Mouse (Mus musculus) liver, postnatal 0 days (tissue): ENCODE results near the gene Gm49387.

Experiments
- CTCF ChIP-seq: sonication (generic); IDR thresholded peaks from 2 replicates; pipeline ENCODE4 v1.5.1; 2016; ENCODE audit warnings: antibody characterized with exemption, low read depth
- EP300 ChIP-seq: IDR thresholded peaks from 2 replicates; pipeline ENCODE4 v1.6.1; 2016; ENCODE audit warnings: antibody characterized with exemption, low read depth, mild to moderate bottlenecking

GRCm38 (mm10) chr14:31591243-31591642 is 49.4 kb downstream of the Gm49387 start, which contains the start of gene Colq:
- TF ChIP-seq CTCF = no peak
- TF ChIP-seq EP300 = no peak
